Mouse (Mus musculus) brain, embryonic 14.5 days (tissue): ENCODE data around the gene Casc3. TPM values are rescaled to one million over a fixed set of nuclear protein-coding genes. Genes with fewer than 3 reads are reported as not detected.

ENCODE experiments used
- DNase-seq: peaks from one replicate; pipeline ENCODE4 v3.0.0-alpha.2; 2011; ENCODE audit warnings: low read depth
- CTCF ChIP-seq: fragments of 200-500 bp; IDR thresholded peaks from 2 replicates; pipeline ENCODE4 v1.5.1; 2012; ENCODE audit warnings: inconsistent platforms, mild to moderate bottlenecking, moderate library complexity, borderline replicate concordance; ENCODE audit not compliant: insufficient read depth, insufficient read length; ENCODE audit errors: extremely low read depth
- POLR2A ChIP-seq: fragments of 200-500 bp; IDR thresholded peaks from 2 replicates; pipeline ENCODE4 v1.6.1; 2012; ENCODE audit warnings: mild to moderate bottlenecking, inconsistent platforms, borderline replicate concordance; ENCODE audit not compliant: poor library complexity, insufficient read depth, insufficient read length, severe bottlenecking; ENCODE audit errors: extremely low read depth
- polyA plus RNA-seq: library from polyadenylated mRNA; depleted of rRNA; stranded (reverse); fragments of >200 nt; gene quantifications from 2 replicates; pipeline ENCODE4 v1.2.3, GENCODE M21; 2012; rRNA removed

Gene Casc3
- polyA plus RNA-seq, 1 experiment = 74.3 TPM

DNA sequence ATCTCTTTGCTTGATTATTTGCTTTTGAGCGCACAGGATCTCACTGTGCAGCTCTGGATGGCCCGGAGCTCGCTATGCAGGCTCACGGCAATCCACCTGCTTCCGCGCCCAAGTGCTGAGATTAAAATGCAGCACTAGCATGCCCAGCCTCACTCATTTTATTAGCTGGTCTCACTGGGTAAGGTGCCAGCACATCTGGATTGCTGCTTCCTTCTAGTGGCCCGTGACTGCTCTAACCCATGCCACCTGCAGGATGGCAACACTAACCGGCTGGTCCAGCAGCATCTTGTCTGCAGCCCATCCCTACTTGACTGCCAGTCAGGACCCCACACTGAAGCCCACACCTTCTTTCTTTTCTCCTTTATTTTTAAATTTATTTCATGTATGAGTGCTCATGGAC, 49.4 kb downstream of the Casc3 start:
- no peak for DNase-seq
- TF ChIP-seq POLR2A = no peak
- no peak for TF ChIP-seq CTCF

GRCm38 (mm10) chr11:98854659-98855058, 50.0 kb downstream of the Casc3 start:
- no peak for DNase-seq
- no peak for TF ChIP-seq CTCF
- TF ChIP-seq POLR2A = no peak

DNA sequence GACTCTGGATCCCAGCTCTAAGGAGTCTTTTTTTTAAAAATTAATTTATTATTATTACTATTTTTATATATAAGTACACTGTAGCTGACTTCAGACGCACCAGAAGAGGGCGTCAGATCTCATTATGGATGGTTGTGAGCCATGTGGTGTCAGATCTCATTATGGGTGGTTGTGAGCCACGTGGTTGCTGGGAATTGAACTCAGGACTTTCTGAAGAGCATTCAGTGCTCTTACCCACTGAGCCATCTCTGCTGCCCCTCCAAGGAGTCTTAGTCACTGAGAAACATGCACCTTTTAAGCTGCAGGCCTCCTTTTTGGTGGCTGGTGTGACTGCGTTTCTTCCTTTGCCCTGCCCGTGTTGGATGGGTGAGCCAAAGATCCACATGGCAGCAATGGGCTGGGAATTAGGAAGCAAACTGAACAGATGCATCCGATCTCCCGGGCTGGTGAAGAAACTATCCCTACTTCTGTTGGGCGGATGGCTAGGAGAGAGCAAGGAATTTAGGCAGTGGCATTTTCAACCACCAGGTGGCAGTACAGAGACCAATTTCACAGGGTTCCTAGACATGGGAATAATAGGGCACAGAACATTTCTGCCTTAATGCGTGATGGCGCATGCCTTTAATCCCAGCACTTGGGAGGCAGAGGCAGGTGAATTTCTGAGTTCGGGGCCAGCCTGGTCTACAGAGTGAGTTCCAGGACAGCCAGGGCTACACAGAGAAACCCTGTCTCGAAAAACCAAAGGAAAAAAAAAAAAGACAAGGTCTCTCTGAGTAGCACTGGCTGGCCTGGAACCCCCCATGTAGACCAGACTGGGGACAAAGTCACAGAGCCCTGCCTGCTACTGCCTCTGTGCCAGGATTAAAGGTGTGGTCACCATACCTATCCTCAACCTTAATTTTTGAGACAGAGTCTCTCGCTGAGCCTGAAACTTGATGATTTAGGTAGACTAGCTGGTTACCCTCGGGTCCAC, 54.3 kb downstream of the Casc3 start:
- TF ChIP-seq POLR2A (no peak), CTCF (peak; percentile 81)
- DNase-seq = peak; percentile 89

DNA sequence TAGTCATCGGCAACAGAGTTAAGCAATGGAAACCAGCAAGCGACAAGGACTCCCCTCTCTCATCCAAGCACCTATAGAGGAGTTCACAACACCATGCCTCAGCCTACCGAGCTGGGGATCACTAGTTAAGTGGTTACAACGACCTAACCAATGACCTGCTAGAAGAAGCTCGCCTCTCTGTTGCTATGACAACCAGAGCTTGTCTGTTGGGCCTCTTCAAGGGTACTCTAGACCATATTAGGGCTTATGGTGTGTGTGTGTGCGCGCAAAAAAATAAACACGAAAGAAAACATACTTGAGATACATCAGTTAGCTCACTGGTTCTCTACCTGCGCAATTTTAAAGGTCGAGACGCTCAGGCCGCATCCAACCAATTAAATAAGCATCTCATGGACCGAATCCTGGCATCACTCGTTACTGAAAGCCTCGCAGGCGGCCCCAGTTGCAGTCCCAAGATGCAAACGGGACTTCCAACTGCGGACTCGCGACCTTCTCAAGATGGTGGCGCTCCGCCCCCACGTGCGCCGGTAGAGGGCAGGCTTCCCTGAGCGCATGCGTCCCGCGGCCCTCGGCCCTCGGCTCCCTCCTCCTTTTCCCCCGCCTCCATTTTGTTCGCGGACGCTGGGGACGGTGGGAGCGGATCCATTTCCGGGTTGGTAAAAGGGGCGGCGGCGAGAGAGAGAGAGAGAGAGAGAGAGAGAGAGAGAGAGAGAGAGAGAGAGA, 58.5 kb downstream of the Casc3 start, which contains the start of gene Wipf2:
Gene Wipf2, plus strand, starts transcription at position 611 of the 723 bp plus-strand sequence.
- TF ChIP-seq POLR2A = peak; percentile 33; the same call in 1 of the 2 replicates
- peak; percentile 66 for TF ChIP-seq CTCF
- peak; percentile 98 for DNase-seq

GRCm38 (mm10) chr11:98863751-98864429, 59.2 kb downstream of the Casc3 start:
- no peak for TF ChIP-seq CTCF
- no peak; the same call in 1 of the 2 replicates for TF ChIP-seq POLR2A
- peak; percentile 90 for DNase-seq

- TF ChIP-seq POLR2A = no peak
- no peak for TF ChIP-seq CTCF
- DNase-seq = peak; percentile 83
These were observed 62.6 kb downstream of the Casc3 start for GRCm38 (mm10) chr11:98867293-98867692.

DNA sequence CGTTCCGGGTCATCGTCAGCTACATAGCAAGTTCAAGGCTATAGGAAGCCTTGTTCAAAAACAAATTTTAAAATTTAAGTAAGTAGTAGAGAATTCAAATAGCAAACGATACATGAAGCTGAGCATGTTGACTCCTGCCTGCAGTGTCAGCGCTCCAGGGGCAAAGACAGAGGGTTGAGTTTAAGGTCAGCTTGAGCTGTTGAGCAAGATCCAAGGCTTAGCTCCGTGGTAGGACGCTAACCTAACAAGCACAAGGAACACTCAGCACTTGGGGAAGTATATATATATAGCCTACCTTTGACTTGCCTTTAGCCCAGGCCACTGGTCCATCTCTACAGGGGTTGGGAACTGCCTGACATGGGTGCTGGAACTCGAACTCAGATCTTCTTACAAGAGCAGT, 65.2 kb downstream of the Casc3 start:
- no peak for TF ChIP-seq POLR2A
- no peak for TF ChIP-seq CTCF
- DNase-seq = no peak

- TF ChIP-seq CTCF = no peak
- no peak for DNase-seq
These were observed 66.1 kb downstream of the Casc3 start for GRCm38 (mm10) chr11:98870791-98871190.

DNA sequence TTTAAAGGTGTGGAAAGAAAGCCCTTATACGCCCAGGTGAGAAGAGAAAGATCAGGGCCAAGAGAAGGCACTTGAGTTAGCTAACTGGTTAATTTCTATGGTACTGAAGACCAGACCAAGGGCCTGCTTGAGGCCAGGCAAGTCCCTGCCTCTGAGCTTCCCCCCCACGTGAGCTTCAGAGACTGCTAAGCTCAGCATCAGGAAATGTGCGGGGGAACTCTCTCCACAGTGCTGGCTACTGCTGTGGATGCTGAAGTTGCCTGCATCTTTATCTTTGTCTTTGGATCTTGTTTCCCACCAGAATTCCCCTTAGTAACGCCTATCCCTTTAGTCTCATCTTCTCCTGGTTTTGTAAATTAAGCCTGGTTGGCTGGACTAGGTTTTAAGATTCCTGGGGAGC, 66.7 kb downstream of the Casc3 start:
- DNase-seq = no peak
- TF ChIP-seq CTCF (no peak), POLR2A (no peak)

GRCm38 (mm10) chr11:98872040-98872439, 67.3 kb downstream of the Casc3 start:
- TF ChIP-seq POLR2A (no peak), CTCF (no peak)

GRCm38 (mm10) chr11:98873900-98874299, 69.2 kb downstream of the Casc3 start:
- TF ChIP-seq CTCF (no peak), POLR2A (no peak)
- no peak for DNase-seq

More at GRCm38 (mm10) chr11:98872040-98872439, 67.3 kb downstream of the Casc3 start:
- DNase-seq = peak; percentile 43

- DNase-seq = no peak
- TF ChIP-seq POLR2A (no peak), CTCF (no peak)
These were observed 72.3 kb downstream of the Casc3 start for GRCm38 (mm10) chr11:98877001-98877400.

Other genes with a start within 250 kb of the Casc3 start
- gene Ormdl3, start 217.5 kb upstream of the Casc3 start, polyA plus RNA-seq = 80.6 and 94.6 TPM in 2 replicates
- not detected in 2 replicates for gene Lrrc3c, start 206.6 kb upstream of the Casc3 start, polyA plus RNA-seq
- 0.08 and 0.33 TPM in 2 replicates for gene Gm12355, start 179.2 kb upstream of the Casc3 start, polyA plus RNA-seq
- not detected in 2 replicates for gene Gsdma3, start 178.5 kb upstream of the Casc3 start, polyA plus RNA-seq
- gene Gsdma2, start 158.1 kb upstream of the Casc3 start, polyA plus RNA-seq = not detected in 2 replicates
- gene Gsdma, start 140.6 kb upstream of the Casc3 start, polyA plus RNA-seq = 0.09 TPM in 1 of 2 replicates, not detected in the other
- gene Psmd3, start 122.4 kb upstream of the Casc3 start, polyA plus RNA-seq = 201 and 217 TPM in 2 replicates
- gene Csf3, start 103.6 kb upstream of the Casc3 start, polyA plus RNA-seq = 0.10 TPM in 1 of 2 replicates, not detected in the other
- 134 and 170 TPM in 2 replicates for gene Med24, start 75.5 kb upstream of the Casc3 start, polyA plus RNA-seq
- gene Thra, start 64.3 kb upstream of the Casc3 start, polyA plus RNA-seq = 600 and 616 TPM in 2 replicates
- gene Nr1d1, start 29.6 kb upstream of the Casc3 start, polyA plus RNA-seq = 3.6 and 4.1 TPM in 2 replicates
- 92.1 and 104 TPM in 2 replicates for gene Msl1, start 9.4 kb upstream of the Casc3 start, polyA plus RNA-seq
- gene Rapgefl1, start 31.9 kb downstream of the Casc3 start, polyA plus RNA-seq = 22.0 and 33.5 TPM in 2 replicates
- gene Wipf2, start 58.7 kb downstream of the Casc3 start, polyA plus RNA-seq = 11.0 and 14.7 TPM in 2 replicates
- gene Cdc6, start 102.9 kb downstream of the Casc3 start, polyA plus RNA-seq = 4.5 and 6.2 TPM in 2 replicates
- 8.4 and 14.4 TPM in 2 replicates for gene Rara, start 122.9 kb downstream of the Casc3 start, polyA plus RNA-seq
- gene Gjd3, start 178.1 kb downstream of the Casc3 start, polyA plus RNA-seq = 2.5 and 2.9 TPM in 2 replicates
- gene Top2a, start 219.3 kb downstream of the Casc3 start, polyA plus RNA-seq = 57.3 and 70.1 TPM in 2 replicates
- 119 and 145 TPM in 2 replicates for gene Igfbp4, start 236.3 kb downstream of the Casc3 start, polyA plus RNA-seq